Mouse (Mus musculus): ENCODE results near the gene Tnfsf15.

DNA sequence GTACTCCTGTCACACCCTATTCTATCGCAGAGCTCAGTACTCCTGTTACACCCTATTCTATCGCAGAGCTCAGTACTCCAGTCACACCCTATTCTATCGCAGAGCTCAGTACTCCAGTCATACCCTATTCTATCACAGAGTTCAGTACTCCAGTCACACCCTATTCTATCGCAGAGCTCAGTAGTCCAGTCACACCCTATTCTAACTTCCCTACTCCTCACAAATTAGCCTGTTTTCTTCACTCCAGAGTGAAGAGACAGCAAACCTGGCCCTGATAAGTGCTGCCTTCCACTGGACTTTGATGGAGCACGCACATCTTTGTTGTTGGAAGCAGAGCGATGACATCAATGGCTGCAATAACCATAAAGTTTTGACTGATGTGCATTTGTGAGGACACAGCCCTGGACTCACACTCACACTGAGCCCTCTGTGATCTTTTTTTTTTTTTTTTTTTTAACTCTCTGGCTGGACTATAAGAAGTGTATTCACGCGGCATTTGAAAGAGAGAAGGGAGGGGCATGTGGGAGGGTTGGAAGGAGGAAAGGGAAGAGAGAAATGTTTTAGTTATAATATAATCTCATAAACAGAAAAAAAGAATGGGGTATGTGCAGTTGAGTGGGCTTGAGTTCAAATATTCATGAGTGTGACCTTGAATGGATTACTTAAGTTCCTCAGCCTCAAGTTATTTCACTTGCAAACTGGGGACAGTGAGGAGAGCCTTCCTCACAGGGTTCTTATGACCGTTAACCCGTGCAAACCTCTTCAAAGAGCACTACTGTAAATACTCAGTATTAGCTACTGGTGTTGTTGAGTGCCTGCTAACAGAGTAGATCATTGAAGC, 60.3 kb downstream of the Tnfsf15 start:
- no peak for TF ChIP-seq CTCF (IDR thresholded peaks at IDR 0.05)
- TF ChIP-seq EP300 (IDR thresholded peaks at IDR 0.05; ENCODE audit: insufficient read depth, low read depth, low read length): no peak
